Mouse (Mus musculus) cerebral cortex, adult 2 months (tissue): ENCODE results near the gene Tpsb2.

Experiments
- WGBS: fragments of 180-500 bp; shearing (Covaris S2); methylation state at CpG from one replicate; pipeline ENCODE4 v1.1.7; 2018; 5-methylcytosine and 5-hydroxymethylcytosine counted together

Gene Tpsb2

DNA sequence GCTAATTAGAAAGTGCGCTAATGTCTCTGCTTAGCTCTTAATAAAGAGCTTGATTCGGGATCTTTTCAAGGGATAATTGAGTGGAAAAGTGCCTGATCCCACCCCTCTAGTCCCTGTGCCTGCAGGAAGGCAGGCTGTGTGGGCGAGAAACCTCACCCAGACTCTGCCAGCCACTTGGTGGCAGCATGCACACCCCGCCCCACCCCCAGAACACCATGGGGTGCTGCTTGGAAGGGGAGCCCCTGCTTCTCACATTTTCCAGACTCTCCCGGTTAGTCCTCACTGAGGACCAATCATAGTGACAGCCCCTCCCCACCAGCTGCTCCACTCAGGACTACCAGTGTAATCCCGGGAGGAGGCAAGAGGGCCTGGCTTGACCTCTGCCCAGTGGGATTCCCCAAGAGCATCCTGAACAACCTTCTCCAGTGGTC is 39.9 kb downstream of the Tpsb2 start:
- WGBS = 18% methylated on average over 6 of the region's 6 CpGs

DNA sequence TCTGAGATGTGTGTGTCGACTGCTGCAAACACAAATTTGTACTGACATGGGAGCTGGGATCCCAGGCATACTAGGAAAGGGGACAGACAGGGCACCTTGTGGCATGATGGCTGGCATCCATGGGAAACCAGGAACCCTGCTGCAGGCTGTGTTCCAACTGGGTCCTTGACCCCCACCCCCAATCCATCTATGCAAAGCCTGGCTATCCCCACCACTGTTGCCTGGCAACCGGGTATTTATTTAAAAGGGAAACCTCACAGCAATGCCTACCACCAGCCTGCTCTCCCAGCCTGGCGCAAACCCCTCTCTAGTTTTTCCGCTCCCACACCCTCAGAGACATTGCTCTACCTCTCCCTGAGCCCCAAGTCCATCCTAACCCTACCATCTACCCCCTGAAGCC is 41.2 kb downstream of the Tpsb2 start:
- 41% methylated on average over 4 of the region's 4 CpGs for WGBS

DNA sequence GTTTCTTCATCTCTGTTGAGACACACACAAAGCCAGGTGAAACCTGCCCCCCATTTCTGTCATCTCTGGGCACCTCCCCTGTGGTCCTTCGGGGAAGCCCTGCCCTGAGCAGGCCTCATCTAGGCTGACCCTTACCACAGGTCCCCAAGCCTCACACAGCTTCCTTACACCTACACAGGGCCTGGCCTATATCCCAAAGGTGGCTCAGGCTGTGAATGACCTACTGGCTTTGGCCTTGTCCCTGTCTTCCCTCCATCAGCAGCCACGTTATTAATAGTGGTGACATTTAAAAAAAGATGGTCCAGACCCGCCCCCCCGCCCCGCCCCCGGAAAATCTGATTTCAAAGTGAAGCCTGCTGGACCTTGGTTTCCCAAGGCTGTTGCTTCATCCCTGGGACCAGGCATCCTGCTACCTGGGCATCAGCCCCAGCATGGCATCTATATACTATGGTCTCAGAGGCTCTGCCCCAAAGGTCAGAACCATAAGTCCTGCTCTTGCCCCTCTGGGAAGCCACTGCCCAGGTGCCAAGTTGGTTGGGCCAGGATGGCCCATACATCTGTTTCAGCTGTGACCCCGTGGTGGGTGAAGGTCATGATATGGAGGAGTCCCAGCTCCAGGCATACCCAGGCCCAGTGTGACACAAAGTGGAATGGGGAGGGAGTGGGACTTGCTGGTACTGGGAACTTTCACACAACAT is 42.3 kb downstream of the Tpsb2 start:
- 75% methylated on average over 7 of the region's 7 CpGs for WGBS

DNA sequence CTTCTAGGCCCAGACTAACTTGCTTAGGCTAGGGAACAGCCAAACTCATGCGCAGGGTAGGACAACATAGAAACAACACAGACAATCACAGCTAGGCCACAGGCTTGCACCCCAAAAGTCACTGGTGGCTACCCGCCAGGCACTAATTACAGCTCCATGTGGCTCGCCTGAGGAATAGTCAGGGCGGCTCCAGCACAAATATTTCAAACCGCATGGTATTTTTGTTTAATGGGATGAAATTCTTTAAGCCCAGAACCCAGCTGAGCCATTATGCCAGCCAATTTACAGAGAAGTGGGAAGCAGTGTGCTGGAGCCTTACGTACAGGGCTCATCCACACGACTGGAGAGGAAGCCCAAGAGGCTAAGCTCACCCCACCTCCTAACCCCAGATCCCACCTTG is 43.5 kb downstream of the Tpsb2 start:
- 63% methylated on average over 7 of the region's 7 CpGs for WGBS

DNA sequence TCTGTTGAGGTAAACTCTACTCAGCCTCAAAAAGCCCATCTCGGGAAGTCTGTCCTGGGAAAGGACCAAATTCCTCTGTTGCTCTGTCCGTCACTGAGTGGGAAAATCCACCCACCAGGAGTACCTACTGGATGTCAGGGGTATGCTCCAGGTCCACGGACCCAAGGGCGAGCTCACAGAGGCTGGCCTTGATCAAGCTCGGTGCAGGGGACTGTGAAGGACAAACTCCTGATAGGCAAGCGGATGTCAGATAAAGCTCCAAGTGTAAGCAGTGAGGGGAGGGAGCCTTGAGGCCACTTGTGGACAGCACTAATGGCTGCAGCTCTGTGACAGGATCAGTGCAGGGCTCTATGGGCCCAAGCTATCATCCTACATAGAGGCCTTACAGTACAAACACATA is 44.1 kb downstream of the Tpsb2 start:
- WGBS = 85% methylated on average over 6 of the region's 6 CpGs

DNA sequence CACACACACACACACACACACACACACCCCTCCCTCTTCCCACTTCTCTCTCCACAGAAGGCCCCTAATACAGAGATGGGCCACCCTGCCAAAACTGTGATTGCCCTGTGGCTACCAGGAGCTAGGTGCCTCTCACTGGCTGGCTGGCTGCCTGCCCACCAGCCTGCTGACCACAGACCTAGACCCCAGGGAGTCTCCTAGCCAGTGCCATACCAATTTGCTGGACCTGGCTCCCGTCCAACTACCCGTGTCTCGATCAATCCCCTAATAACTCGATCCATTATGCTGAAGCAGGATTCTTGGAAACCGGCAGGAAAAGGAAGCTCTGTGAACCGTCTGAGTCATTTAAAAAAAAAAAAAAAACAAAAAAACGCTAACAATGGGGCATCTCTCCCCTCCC is 44.7 kb downstream of the Tpsb2 start:
- WGBS = 9% methylated on average over 7 of the region's 7 CpGs

DNA sequence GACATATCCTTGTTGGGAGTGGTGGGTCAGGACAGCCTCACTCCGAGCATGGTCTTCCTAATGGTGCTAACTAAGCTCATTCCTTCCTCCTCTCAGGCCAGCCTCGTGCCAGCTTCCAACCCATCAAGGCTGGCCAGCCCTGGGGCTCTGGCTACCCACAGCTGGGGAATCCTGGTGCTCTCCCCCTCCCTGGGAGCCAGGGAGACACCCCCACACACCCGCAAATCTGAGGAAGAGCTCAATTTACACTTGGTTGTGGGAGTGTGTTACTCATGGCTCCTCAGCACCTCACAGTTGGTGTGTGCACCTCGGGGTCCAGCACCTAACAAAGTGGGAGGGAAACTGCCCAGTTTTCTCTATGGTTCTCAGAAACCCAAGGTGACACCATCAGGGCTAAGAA is 45.1 kb downstream of the Tpsb2 start:
- 30% methylated on average over 4 of the region's 4 CpGs for WGBS

DNA sequence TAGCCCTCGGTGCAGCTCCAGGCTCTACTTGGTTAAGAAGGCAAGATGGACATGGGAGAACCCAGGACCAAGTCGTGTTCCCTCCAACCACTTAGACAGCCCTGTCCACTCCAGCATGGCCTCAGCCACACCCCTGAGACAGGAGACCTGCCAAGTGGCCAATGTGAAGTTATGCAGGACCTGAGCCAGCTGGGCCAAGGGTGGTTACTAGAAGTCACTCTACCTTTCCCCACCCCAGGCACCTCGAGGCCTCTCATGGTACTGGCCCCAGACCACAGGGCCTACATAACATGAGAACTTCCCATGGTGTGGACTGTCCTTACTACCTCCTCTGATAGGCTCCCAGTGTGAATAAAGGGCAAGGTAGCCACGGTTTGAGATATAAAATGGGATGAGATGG is 48.1 kb downstream of the Tpsb2 start:
- WGBS = 78% methylated on average over 4 of the region's 4 CpGs

DNA sequence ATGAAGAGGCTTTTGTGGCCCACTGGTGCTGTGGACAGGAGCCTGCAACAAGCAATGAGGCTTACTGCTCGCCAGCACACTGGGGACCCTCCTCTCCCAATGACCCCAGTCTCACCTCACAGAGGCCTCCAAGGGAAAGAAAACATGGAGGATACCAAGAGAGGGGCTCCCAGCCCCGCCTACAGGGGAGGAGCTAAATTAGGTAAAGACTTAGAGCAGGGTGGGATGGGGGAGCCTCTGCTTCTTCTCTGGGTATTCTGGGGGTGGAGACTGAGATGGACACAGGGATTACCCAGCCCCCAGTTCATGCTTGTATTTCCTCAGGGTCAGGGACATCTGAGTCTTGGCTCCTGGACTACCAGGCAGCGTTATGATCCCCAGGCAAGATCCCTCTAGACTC is 48.8 kb downstream of the Tpsb2 start:
- 76% methylated on average over 3 of the region's 3 CpGs for WGBS

DNA sequence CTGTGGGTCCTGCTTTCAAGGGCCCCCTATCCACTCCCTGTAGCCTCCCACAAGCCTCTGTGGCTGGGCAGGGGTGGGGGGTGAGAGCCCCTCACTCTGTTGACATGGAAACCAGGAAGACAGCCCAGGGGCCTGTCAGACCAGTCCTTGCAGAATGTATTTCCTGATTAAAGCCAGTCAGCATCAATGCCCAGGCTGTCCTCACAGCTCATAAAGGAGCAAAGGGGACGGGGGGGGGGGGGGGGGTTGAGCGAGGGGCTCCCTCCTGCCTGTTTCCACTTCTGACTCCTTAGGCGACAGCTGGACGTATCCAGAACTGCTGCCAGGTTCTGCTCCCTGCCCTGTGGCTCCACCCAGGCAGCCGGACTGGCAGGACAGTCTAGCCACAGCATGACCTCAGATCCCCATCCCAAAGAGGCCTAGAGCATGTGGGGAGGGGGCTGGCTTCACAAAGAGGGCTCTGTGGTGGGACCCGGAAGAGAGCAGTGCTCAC is 49.4 kb downstream of the Tpsb2 start:
- 36% methylated on average over 6 of the region's 6 CpGs for WGBS

DNA sequence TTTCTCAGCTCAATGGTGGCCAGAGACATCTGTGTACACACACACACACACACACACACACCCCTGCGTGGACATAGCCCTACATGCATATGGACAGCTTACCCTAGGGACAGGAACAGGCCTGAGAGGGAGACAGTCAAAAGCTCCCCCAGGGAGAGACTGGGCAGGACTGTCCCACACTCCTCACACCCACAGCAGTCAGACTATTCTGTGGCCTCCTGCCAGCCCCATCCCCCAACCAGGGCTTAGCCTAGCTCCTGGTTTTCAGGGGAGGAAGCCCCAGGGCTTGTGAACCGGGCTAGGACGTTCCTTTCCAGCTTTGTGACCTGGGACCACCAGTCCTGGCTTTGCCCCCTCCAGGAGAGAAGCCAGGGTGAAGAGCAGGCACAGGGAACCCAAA is 50.1 kb downstream of the Tpsb2 start:
- WGBS = 50% methylated on average over 3 of the region's 3 CpGs

DNA sequence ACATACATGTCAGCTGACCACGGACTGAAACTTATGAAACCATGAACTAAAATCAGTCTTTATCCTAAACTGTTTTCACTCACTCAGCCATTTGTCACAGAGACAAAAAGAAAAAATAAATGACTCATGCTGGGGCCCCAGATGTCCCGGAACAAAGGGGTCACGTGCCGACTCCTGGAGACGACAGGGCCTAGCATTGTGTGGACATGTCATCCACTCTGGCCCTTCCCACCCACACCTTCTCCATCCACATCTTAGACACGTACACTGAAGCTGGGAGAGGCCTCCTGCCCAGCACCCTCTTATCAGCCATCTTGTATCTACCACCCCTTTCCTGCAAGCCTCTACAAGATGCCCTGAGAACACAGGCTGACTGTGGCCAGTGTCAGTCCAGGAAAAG is 51.9 kb downstream of the Tpsb2 start:
- 74% methylated on average over 6 of the region's 6 CpGs for WGBS
